Mouse (Mus musculus) embryonic fibroblast, embryonic 13.5 days (primary cell): Measurements from ENCODE around the gene Ldhd. TPM values are rescaled to one million over a fixed set of nuclear protein-coding genes. Genes with fewer than 3 reads are reported as not detected.

Source experiments
- H3K27ac ChIP-seq: 2 replicates; pipeline ENCODE4 v1.5.1; 2012; ENCODE audit warnings: low read length, control low read depth, inconsistent platforms; ENCODE audit not compliant: insufficient read depth
- H3K4me1 ChIP-seq: 2 replicates; pipeline ENCODE4 v1.6.1; 2011; ENCODE audit warnings: low read length; ENCODE audit not compliant: control insufficient read depth, insufficient read depth
- H3K4me3 ChIP-seq: 2 replicates; pipeline ENCODE4 v1.5.1; 2011; ENCODE audit warnings: mild to moderate bottlenecking, control low read depth, low read length; ENCODE audit not compliant: insufficient read depth
- CTCF ChIP-seq: IDR thresholded peaks from 2 replicates; pipeline ENCODE4 v1.5.1; 2011; ENCODE audit warnings: mild to moderate bottlenecking, control low read depth, low read length, moderate library complexity, borderline replicate concordance; ENCODE audit not compliant: insufficient read depth
- POLR2A ChIP-seq: IDR thresholded peaks from 2 replicates; pipeline ENCODE4 v1.6.1; 2011; ENCODE audit warnings: low read depth, mild to moderate bottlenecking, control low read depth, low read length, moderate library complexity
- polyA plus RNA-seq: library from polyadenylated mRNA; stranded (reverse); fragments of >200 nt; gene quantifications from 2 replicates; pipeline ENCODE4 v1.2.4, GENCODE M21; 2011; ENCODE audit warnings: low read depth; ENCODE audit not compliant: missing spikeins, insufficient read length

The Ldhd gene
- polyA plus RNA-seq, 1 experiment, result 0.46 TPM

- Histone ChIP-seq H3K4me3 (no peak overlapping the region), H3K4me1 (0 out of 2 replicates have a peak, but pooled peaks cover 13% of the 10 kb centered on the region), H3K27ac (no peak overlapping the region)
- TF ChIP-seq CTCF (no peak), POLR2A (no peak)
These were observed 1.2 kb downstream of the Ldhd start for GRCm38 (mm10) chr8:111628894-111629501.

DNA sequence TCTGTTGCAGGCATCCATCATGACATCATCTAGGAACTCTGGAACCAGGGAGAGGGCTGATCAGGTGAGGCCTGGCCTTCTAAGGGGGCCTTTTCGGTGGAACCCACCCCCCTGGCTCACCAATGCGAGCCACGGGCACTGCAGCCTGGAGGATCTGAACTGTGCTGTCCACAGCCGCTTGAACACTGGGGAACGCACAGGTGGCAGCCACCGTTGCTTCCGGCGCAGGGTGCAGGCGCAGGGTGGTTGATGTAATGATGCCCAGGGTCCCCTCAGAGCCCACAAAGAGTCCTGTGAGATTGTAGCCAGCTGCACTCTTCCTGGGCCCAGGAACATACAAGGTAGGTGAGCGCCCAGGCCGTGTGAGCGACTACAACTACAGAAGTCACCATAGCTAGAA is 1.8 kb downstream of the Ldhd start:
- no peak for TF ChIP-seq POLR2A
- TF ChIP-seq CTCF, result no peak
- 0 out of 2 replicates have a peak, but pooled peaks cover 13% of the 10 kb centered on the region for H3K4me1 ChIP-seq
- no peak overlapping the region for H3K4me3 ChIP-seq
- H3K27ac ChIP-seq, result no peak overlapping the region

DNA sequence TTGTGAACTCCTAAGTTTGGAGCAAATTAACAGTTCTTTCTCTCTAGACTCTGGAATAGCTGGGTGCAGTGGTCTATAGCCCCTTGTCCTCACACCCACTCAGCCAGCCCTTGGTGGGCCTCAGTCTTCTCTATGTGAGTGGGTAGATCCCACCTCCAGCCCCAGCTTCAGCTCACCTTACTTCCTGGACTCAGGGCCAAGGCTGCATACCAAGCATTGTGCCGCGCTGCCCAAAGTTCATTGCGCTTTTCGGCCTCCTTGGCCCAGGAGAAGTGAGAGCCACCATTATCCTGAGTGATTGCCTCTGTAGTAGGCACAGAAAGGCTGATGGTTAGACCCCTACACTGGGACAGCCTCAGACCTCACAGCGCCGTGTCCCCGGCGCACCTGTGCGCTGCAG is 2.3 kb downstream of the Ldhd start:
- Histone ChIP-seq H3K27ac (no peak overlapping the region), H3K4me3 (no peak overlapping the region), H3K4me1 (0 out of 2 replicates have a peak, but pooled peaks cover 13% of the 10 kb centered on the region)
- TF ChIP-seq POLR2A (no peak), CTCF (no peak)

DNA sequence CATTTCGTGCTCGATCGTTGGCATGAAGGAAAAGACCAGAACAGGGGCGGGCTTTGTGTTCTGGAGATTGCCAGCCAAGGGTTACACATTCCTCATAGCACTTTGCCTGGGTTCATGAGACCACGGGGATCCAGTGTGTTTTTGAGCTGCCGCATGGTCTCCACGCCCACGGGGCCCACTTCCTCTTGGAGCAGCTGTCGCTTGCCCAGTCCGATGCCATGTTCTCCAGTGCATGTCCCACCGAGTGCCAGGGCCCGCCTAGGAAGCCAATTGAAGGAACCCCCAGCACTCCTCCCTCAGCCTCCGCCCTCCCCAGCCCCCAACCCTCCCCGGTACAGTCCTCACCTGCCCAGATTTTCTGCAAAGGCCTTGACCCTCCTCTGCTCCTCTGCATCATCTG is 3.2 kb downstream of the Ldhd start:
- TF ChIP-seq CTCF, result no peak
- no peak for TF ChIP-seq POLR2A
- H3K27ac ChIP-seq, result no peak overlapping the region
- 0 out of 2 replicates have a peak, but pooled peaks cover 13% of the 10 kb centered on the region for H3K4me1 ChIP-seq
- H3K4me3 ChIP-seq, result no peak overlapping the region

- no peak overlapping the region for H3K4me3 ChIP-seq
- TF ChIP-seq POLR2A (no peak), CTCF (no peak)
- H3K4me1 ChIP-seq, result 0 out of 2 replicates have a peak, but pooled peaks cover 13% of the 10 kb centered on the region
- H3K27ac ChIP-seq, result no peak overlapping the region
These were observed 3.7 kb downstream of the Ldhd start for GRCm38 (mm10) chr8:111626528-111626820.

DNA sequence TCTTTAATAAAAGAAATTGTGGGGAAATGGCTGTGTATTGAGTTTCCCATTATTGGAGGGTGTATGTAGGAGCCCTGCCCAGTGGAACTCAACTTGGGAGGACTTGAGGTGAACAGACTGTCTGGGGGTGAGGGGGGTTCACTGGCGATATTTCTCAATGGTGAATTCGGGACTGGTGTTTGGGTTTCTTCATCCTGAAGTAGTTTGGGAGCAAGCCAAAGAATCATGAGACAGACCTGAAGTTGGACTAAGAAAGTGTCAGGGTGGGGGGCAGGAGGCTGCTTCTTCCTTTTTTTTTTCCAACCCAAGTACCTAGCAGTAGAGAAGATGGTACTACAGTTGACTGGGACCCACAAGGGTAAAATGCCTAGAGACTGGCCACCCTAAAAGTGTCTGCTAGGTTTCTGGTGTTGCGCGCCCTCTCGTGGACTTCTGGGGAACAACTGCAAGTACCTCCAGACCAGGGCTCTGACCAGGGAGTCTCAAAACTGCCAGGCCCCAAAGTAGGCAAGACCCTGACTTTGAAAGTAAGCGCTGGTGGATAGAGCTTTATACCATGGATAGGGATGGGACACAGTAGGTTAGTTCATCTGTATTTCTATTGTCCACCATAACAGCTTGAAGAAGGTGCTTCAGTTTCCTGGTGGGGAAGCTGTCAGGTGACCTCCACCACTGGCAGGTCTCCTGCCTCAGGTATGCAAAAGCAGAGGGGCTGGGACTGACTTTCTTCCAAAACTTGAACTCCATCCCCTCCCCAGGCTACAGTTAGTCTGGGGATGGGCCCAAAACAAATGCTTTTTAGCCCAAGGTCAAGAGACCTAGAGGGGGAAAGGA is 4.3 kb downstream of the Ldhd start:
- H3K4me1 ChIP-seq, result 0 out of 2 replicates have a peak, but pooled peaks cover 13% of the 10 kb centered on the region
- H3K4me3 ChIP-seq, result no peak overlapping the region
- TF ChIP-seq POLR2A (no peak), CTCF (peak; percentile 57)
- no peak overlapping the region for H3K27ac ChIP-seq

- TF ChIP-seq POLR2A (no peak), CTCF (no peak)
- Histone ChIP-seq H3K4me3 (no peak overlapping the region), H3K27ac (no peak overlapping the region), H3K4me1 (0 out of 2 replicates have a peak, but pooled peaks cover 13% of the 10 kb centered on the region)
These were observed 5.3 kb downstream of the Ldhd start for GRCm38 (mm10) chr8:111624853-111625221.

GRCm38 (mm10) chr8:111624081-111624852 is 5.9 kb downstream of the Ldhd start:
- peak overlapping the region; percentile 32 for H3K27ac ChIP-seq
- TF ChIP-seq CTCF (no peak), POLR2A (no peak)
- no peak overlapping the region for H3K4me3 ChIP-seq
- H3K4me1 ChIP-seq, result 0 out of 2 replicates have a peak, but pooled peaks cover 13% of the 10 kb centered on the region

DNA sequence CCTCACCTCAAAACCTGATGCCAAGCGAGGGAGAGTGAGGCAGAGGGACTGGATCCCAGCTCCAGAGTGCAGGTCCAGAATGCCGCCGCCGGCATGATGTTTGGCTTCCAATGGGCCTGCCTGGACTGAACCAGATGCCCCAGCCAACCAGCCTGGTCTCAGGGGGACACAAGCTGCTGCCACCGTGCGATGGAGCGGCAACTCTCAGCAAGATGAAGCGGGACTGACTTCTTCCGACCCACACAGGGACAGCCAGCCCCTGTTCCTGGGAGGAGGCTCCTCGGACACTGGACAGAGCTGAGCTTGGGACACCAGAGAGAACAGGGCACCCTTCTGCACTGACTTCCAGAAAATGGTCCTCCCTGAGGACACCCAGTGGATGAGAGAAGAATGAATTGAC is 7.6 kb downstream of the Ldhd start:
- Histone ChIP-seq H3K4me1 (0 out of 2 replicates have a peak, but pooled peaks cover 13% of the 10 kb centered on the region), H3K4me3 (no peak overlapping the region), H3K27ac (no peak overlapping the region)
- TF ChIP-seq POLR2A, result no peak
- TF ChIP-seq CTCF, result no peak
